Mouse (Mus musculus): ENCODE results near the gene Mmadhc.

Mmadhc gene
- long read RNA-seq, experiment 1, transcript Mmadhc-201 (8 exons, 1,342 nt): major isoform, 56 of 90 reads
- long read RNA-seq, experiment 1, partial matches to known transcripts: 26 of 90 reads
- long read RNA-seq, experiment 1, other reads (novel, unspliced or antisense): 6 of 90 reads
- long read RNA-seq, experiment 2, transcript Mmadhc-201 (8 exons, 1,342 nt): major isoform, 43 of 75 reads
- long read RNA-seq, experiment 2, partial matches to known transcripts: 21 of 75 reads
- long read RNA-seq, experiment 2, other reads (novel, unspliced or antisense): 11 of 75 reads

GRCm38 (mm10) chr2:50296109-50296986 is at the start of gene Mmadhc:
Mmadhc (minus strand) TSS chr2:50296801.
- intact Hi-C loops (cut with DNase I): no loop called here

DNA sequence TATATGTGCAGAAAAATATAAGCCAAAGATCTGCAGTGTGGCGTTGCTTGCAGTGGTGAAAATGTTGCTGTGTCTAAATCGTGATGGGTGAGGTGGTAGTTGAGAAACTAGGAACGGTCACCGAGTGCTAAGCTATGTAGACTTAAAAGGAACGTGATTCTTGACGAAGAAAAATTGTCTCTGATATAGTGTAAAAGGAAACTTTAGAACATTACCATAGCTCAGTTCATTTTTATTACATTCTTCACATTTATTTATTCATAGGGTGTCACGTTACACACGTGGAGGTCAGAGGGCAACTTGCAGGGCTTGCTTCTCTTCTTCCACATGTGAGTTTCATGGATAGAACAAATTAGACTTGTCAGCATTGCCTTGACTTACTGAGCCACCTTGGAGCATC is 47.0 kb upstream of the Mmadhc start:
- intact Hi-C loops (cut with DNase I): no loop called here

DNA sequence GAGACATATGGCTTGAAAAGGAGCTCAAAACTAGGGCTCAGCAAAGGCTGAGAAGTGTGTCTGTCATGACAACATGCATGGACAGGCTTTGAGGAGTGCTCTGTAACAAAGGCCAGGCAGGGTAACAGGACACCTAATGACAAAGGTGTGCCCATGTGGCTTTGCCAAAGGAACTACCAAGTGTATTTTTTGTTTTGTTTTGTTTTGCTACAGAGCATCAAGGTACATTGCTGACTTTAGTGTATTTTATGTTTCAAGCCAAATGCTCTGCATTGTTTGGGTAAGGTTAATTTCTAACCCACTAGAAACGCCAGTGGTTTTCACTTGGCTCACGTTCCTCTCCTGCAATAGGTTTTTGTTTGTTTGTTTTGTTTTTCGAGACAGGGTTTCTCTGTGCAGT is 42.5 kb upstream of the Mmadhc start:
- intact Hi-C loops (cut with DNase I): no loop called here

DNA sequence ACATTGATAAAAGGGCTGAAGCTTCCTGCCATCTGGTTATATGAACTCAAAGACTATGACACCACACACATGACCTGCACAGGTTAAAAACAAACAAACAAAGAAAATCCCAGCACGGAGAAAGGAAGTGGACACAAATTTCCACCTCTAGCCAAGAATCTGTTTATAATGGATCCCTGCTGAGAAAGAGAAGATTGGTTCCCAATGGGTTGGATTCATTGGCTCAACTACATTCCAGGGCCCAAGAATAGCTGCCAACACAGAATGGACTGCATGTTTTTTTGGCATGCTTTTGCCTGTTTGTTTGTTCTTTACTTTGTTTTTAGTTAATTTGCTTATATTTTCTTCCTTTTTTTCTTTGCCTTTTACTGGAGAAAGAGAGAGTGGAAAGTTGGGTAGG is 41.0 kb upstream of the Mmadhc start:
- intact Hi-C loops (cut with DNase I): no loop called here

DNA sequence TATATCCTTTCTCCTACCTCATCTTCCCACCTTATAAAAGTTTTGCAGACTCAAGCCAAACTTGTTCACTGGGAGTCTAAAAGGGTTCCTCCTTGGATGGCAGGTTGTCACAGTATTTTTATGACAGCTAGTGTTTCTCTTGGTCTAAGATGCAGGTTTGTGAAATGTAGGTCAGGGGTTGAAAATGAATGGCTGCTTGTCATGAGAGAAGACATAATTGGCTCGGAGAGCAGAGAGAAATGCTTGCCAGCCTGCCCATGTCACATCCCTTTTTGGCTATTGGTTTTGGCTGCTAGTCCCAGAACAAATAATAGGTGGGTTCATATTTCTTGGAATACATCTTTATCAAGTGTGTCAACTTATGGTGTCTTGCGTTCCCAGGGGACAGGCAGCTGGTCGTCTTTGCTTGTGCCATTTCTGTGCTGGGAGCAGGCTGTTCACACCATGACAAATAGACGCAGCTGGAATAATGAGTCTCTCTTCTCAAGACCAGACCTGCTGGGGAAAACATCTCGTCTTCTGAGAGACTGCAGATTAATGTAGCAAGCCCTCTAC is 35.2 kb upstream of the Mmadhc start:
- intact Hi-C loops (cut with DNase I): no loop called here

GRCm38 (mm10) chr2:50328181-50328580 is 31.6 kb upstream of the Mmadhc start:
- intact Hi-C loops (cut with DNase I): no loop called here

DNA sequence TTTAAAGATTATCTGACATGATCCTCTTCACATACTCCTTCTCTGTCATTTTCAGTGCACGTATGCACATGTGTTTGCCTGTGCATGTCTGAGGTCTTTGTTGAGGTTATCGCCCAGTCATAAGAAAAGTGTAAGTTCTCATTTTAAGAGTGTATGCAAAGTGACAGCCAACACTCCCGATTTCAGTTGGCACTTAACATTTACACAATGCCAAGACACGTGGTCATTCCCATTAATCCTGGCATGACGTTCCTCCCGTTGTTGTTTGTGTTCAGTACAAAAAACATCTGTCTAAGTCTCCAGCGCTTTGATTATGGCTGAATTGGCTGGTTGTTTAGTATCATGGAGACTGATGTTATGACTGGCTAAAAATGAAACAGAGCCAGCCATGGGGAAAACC is 28.2 kb upstream of the Mmadhc start:
- intact Hi-C loops (cut with DNase I): no loop called here

DNA sequence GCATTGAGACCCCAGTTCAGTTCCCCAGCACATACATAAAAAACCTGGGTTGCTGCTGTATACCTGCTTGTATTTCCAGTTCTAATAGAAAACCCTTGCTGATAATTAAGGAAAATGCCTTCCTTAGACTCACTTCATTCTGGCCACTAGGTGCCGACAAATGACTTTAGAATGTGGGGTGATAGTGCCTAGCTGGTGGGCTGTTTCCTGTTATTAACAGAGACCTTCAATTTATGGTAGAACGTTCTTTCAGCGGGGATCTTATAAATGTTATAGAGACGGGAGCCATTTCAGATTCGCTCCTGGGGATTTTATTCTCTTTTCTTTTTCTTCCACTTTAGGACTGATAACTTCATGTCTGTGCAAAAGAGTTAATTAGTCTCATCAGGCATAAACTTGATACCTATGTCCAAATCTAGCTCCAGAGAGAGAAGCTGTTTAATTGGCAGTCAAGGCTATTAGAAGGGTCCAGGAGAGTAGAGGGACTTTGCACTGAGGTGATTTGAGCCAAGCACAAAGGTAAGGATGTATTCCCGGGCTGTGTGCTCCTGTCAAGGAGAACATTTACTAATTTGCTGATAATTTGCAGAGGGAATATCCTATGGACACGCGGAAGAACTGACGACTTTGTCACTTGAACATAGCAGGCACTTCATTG is 10.2 kb upstream of the Mmadhc start:
- intact Hi-C loops (cut with DNase I): loop anchor here (5.0 to 10.0 kb wide), 3 partner anchors 841 to 1606 kb away; partner anchors contain the start of gene Rnd3

DNA sequence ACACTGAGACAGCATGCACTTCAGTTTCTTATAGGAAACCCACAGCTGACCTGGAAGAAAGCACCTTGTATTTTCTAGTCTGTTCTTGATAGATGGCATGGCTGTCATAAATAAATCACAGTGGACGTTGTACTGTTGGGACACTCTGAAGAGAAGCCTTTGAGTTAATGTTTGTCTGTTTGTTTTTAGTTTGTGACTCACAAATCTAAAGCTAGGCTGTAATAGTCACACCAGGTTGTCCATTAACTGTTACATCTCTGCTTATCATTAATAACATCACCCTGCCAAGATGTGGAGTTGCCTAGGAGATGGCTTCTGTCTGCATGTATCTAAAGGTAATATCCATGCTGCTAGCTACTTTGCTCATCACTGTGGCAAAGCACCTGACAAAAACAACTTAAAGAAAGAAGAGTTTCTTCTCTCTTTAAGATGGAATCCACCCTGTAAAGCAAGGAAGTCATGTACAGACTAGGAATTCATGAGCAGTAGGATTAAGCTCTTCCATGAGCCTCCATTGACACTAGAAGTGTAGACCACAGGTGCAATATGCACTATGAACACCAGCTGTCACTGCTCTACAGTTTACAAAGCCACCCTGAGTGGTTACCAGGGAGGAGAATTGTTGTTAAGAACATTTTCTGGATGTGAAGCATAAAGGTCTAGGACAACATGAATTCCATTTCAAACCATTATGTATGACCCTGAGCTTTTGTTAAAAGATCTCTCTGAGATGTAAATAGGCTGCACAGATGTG is 8.4 kb upstream of the Mmadhc start:
- intact Hi-C loops (cut with DNase I): loop anchor here (5.0 to 10.0 kb wide), 3 partner anchors 842 to 1607 kb away; partner anchors contain the start of gene Rnd3

- intact Hi-C loops (cut with DNase I): no loop called here
Observed at GRCm38 (mm10) chr2:50296987-50297350, 368 bp upstream of the Mmadhc start.

GRCm38 (mm10) chr2:50295562-50295961 is 1.0 kb downstream of the Mmadhc start:
- intact Hi-C loops (cut with DNase I): no loop called here

DNA sequence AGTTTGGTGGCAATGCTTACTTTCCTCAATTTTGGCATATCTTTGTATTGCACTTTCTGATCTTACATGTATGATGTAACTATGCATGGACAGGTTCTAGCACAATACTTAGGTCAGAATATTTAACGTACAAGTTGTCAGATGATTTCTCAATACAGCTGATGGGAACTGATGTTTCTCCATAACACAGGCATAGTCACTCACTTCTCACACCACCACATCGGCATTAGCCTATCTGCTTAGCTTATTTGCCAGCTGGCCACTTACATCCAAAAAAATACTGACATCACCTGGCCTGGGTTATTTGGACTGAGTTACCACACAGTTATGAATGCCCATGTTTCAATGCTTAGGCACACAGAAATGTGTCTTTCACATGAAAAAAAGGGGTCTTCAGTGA is 2.5 kb downstream of the Mmadhc start:
- intact Hi-C loops (cut with DNase I): no loop called here

GRCm38 (mm10) chr2:50293572-50293971 is 3.0 kb downstream of the Mmadhc start:
- intact Hi-C loops (cut with DNase I): no loop called here

DNA sequence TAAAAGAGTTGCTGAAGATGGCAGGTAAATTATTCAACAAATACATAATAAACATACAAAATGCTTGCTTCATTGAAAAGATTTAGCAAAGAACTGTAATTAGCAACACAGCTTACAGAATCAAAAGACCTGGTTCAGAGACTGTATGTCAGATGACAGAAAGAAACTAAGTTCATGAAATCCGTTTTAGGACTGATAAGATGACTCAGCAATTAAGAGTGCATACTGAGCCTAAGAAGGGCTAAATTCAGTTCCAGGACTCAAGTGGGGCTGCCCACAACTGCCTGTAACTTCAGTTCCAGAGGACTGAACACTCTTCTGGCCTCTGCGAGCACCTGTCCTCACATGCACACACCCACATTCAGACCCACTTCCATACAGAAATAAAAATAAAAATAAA is 4.7 kb downstream of the Mmadhc start:
- intact Hi-C loops (cut with DNase I): no loop called here

DNA sequence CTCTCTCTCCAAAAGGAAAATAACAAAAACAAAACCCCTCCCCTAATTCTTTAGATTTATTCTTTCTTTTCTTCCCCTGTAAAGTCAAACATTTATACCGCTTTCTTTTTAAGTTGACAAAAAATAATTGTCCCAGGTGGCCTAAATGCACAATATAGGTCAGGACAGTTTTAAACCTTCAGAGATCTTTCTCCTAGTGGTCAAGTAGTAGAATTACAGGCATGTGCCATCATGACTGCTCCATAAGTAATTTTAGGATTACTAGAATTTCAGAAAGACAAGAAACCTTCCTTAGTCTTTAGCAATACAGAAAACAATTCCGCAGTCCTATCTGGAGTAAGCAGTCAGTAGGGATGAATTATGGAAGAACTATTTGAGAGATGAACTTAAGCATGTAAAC is 5.8 kb downstream of the Mmadhc start:
- intact Hi-C loops (cut with DNase I): no loop called here

DNA sequence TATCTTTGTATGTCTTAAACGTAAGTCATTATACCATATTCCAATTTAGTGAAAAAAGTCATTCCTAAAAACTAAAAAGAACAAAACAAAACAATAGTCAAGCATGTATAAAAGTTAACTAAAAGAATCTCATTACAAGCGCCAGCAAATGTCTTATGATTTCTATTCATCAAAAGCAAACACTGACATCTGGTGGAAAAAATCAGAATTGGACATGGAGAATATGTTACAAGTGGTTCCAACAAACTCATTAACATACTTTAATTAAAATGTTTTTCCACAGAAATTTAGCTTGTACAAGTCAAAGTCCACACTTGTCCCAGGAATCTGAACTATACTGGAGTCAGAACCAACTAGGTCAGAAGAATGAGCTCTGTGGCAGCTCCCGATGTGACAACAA is 11.8 kb downstream of the Mmadhc start:
- intact Hi-C loops (cut with DNase I): no loop called here

DNA sequence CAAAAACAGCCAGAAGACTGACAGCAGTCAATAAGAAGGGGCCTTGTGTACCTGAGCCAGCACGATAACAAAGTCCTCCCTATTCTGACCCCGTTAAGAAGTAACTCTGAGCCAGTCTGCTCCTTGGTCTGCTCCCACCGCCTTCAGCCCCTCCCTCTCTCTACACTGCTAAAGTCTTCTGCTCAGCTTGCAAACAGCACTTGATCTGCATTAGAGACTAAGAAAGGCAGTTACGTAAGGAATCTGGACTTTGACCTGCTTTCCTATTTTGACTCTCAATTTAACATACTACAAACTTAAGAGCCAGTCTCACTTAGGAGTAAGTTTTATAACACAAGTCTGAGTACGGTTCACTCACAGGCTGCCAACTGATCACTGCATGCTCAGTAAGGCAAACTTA is 12.6 kb downstream of the Mmadhc start:
- intact Hi-C loops (cut with DNase I): no loop called here

- intact Hi-C loops (cut with DNase I): no loop called here
Observed at GRCm38 (mm10) chr2:50276715-50277114, 19.9 kb downstream of the Mmadhc start.

- intact Hi-C loops (cut with DNase I): loop anchor here (5.0 kb wide), 2 partner anchors 331 to 511 kb away; no protein-coding TSS in a partner anchor
Observed at GRCm38 (mm10) chr2:50273415-50273814, 23.2 kb downstream of the Mmadhc start.

- intact Hi-C loops (cut with DNase I): loop anchor here (5.0 kb wide), 2 partner anchors 330 to 510 kb away; no protein-coding TSS in a partner anchor
Observed at GRCm38 (mm10) chr2:50272165-50272564, 24.4 kb downstream of the Mmadhc start.

- intact Hi-C loops (cut with DNase I): no loop called here
Observed at GRCm38 (mm10) chr2:50268514-50268913, 28.1 kb downstream of the Mmadhc start.

Measured in adrenal gland (tissue).